Mouse (Mus musculus): ENCODE measurements around the gene Ak3. TPM values are rescaled to one million over a fixed set of nuclear protein-coding genes. Genes with fewer than 3 reads are reported as not detected.
"Not testable (repeated sequence)": the region's sequence is repeated elsewhere in the genome, so short reads cannot be mapped to it uniquely, and the experiment has no call there.

Ak3 gene
- polyA plus RNA-seq, 2 experiments = 33.9 to 83.9 TPM

GRCm38 (mm10) chr19:29011355-29011990 lies 36.3 kb downstream of the Ak3 start:
- no peak for TF ChIP-seq POLR2A (IDR thresholded peaks at IDR 0.05; ENCODE audit: borderline replicate concordance, extremely low read depth, insufficient read depth, insufficient read length)
- DNase-seq (ENCODE audit: low spot score) = no peak
- Histone ChIP-seq H3K4me2 (replicated peaks; ENCODE audit: low read depth, low read length, severe bottlenecking) (no peak overlapping the region), H3K4me1 (ENCODE audit: control insufficient read depth, insufficient read depth, low read length) (no peaks in the 10 kb centered on the region), H3K4me3 (replicated peaks; ENCODE audit: low read length) (no peak overlapping the region), H3K9ac (ENCODE audit: low read depth, low read length, severe bottlenecking) (no peak overlapping the region), H3K27ac (replicated peaks; ENCODE audit: low read depth, low read length) (no peak overlapping the region), H3K9me3 (ENCODE audit: control insufficient read depth, low read length) (no peaks in the 10 kb centered on the region), H3K27me3 (ENCODE audit: control insufficient read depth, insufficient read depth, low read length) (no peaks in the 10 kb centered on the region), H3K36me3 (ENCODE audit: control insufficient read depth, insufficient read depth, low read length) (peaks cover 70% of the 10 kb centered on the region)
- ATAC-seq (ENCODE audit: low FRiP score, low read depth) = no peak
- WGBS = 78% methylated on average over 12 of the region's 12 CpGs

- TF ChIP-seq POLR2A (IDR thresholded peaks at IDR 0.05; ENCODE audit: borderline replicate concordance, extremely low read depth, insufficient read depth, insufficient read length) = no peak
- H3K27me3 ChIP-seq (ENCODE audit: control insufficient read depth, insufficient read depth, low read length) = no peaks in the 10 kb centered on the region
- no peak overlapping the region for H3K4me2 ChIP-seq (replicated peaks; ENCODE audit: low read depth, low read length, severe bottlenecking)
- no peak overlapping the region for H3K9ac ChIP-seq (ENCODE audit: low read depth, low read length, severe bottlenecking)
- WGBS = 95% methylated on average over 11 of the region's 11 CpGs
- H3K27ac ChIP-seq (replicated peaks; ENCODE audit: low read depth, low read length) = no peak overlapping the region
- H3K9me3 ChIP-seq (ENCODE audit: control insufficient read depth, low read length) = no peaks in the 10 kb centered on the region
- DNase-seq (ENCODE audit: low spot score) = no peak
- no peak overlapping the region for H3K4me3 ChIP-seq (replicated peaks; ENCODE audit: low read length)
- ATAC-seq (ENCODE audit: low FRiP score, low read depth) = no peak
- H3K4me1 ChIP-seq (ENCODE audit: control insufficient read depth, insufficient read depth, low read length) = no peaks in the 10 kb centered on the region
- H3K36me3 ChIP-seq (ENCODE audit: control insufficient read depth, insufficient read depth, low read length) = peaks cover 62% of the 10 kb centered on the region
These were observed 38.7 kb downstream of the Ak3 start for GRCm38 (mm10) chr19:29009046-29009445.

- no peak for TF ChIP-seq POLR2A (IDR thresholded peaks at IDR 0.05; ENCODE audit: borderline replicate concordance, extremely low read depth, insufficient read depth, insufficient read length)
- Histone ChIP-seq H3K9ac (ENCODE audit: low read depth, low read length, severe bottlenecking) (no peak overlapping the region), H3K27ac (replicated peaks; ENCODE audit: low read depth, low read length) (no peak overlapping the region), H3K9me3 (ENCODE audit: control insufficient read depth, low read length) (no peaks in the 10 kb centered on the region), H3K4me1 (ENCODE audit: control insufficient read depth, insufficient read depth, low read length) (no peaks in the 10 kb centered on the region), H3K4me2 (replicated peaks; ENCODE audit: low read depth, low read length, severe bottlenecking) (no peak overlapping the region), H3K36me3 (ENCODE audit: control insufficient read depth, insufficient read depth, low read length) (peaks cover 56% of the 10 kb centered on the region), H3K4me3 (replicated peaks; ENCODE audit: low read length) (no peak overlapping the region), H3K27me3 (ENCODE audit: control insufficient read depth, insufficient read depth, low read length) (no peaks in the 10 kb centered on the region)
- 91% methylated on average over 3 of the region's 3 CpGs for WGBS
- ATAC-seq (ENCODE audit: low FRiP score, low read depth) (no peak), DNase-seq (ENCODE audit: low spot score) (no peak)
These were observed 39.6 kb downstream of the Ak3 start for GRCm38 (mm10) chr19:29008069-29008706.

- H3K4me3 ChIP-seq (replicated peaks; ENCODE audit: low read length); H3K27me3 ChIP-seq (ENCODE audit: control insufficient read depth, insufficient read depth, low read length); H3K9ac ChIP-seq (ENCODE audit: low read depth, low read length, severe bottlenecking); ATAC-seq (ENCODE audit: low FRiP score, low read depth); H3K4me1 ChIP-seq (ENCODE audit: control insufficient read depth, insufficient read depth, low read length); H3K27ac ChIP-seq (replicated peaks; ENCODE audit: low read depth, low read length); H3K9me3 ChIP-seq (ENCODE audit: control insufficient read depth, low read length); DNase-seq (ENCODE audit: low spot score); H3K4me2 ChIP-seq (replicated peaks; ENCODE audit: low read depth, low read length, severe bottlenecking): not testable (repeated sequence)
- peaks cover 51% of the 10 kb centered on the region for H3K36me3 ChIP-seq (ENCODE audit: control insufficient read depth, insufficient read depth, low read length)
- WGBS = 98% methylated on average over 16 of the region's 16 CpGs
These were observed 47.4 kb downstream of the Ak3 start for GRCm38 (mm10) chr19:29000321-29000720.

GRCm38 (mm10) chr19:28997976-28998630 lies 49.7 kb downstream of the Ak3 start:
- WGBS = 78% methylated on average over 4 of the region's 4 CpGs
- no peaks in the 10 kb centered on the region for H3K9me3 ChIP-seq (ENCODE audit: control insufficient read depth, low read length)
- no peak overlapping the region for H3K4me3 ChIP-seq (replicated peaks; ENCODE audit: low read length)
- no peaks in the 10 kb centered on the region for H3K27me3 ChIP-seq (ENCODE audit: control insufficient read depth, insufficient read depth, low read length)
- ATAC-seq (ENCODE audit: low FRiP score, low read depth) = no peak
- no peak for DNase-seq (ENCODE audit: low spot score)
- H3K4me1 ChIP-seq (ENCODE audit: control insufficient read depth, insufficient read depth, low read length) = no peaks in the 10 kb centered on the region
- no peak overlapping the region for H3K4me2 ChIP-seq (replicated peaks; ENCODE audit: low read depth, low read length, severe bottlenecking)
- H3K9ac ChIP-seq (ENCODE audit: low read depth, low read length, severe bottlenecking) = no peak overlapping the region
- H3K36me3 ChIP-seq (ENCODE audit: control insufficient read depth, insufficient read depth, low read length) = peaks cover 68% of the 10 kb centered on the region
- H3K27ac ChIP-seq (replicated peaks; ENCODE audit: low read depth, low read length) = no peak overlapping the region
- TF ChIP-seq POLR2A (IDR thresholded peaks at IDR 0.05; ENCODE audit: borderline replicate concordance, extremely low read depth, insufficient read depth, insufficient read length) = no peak

All from limb, embryonic 14.5 days (tissue).